Mouse (Mus musculus) cortical plate, adult 2 months (tissue): ENCODE measurements around the gene Gpbp1.

Experiments
- CTCF ChIP-seq: fragments of 200-500 bp; IDR thresholded peaks from 2 replicates; pipeline ENCODE4 v1.5.1; 2011; ENCODE audit warnings: mild to moderate bottlenecking, control low read depth, low read length; ENCODE audit not compliant: insufficient read depth; ENCODE audit errors: extremely low read depth
- POLR2A ChIP-seq: fragments of 200-500 bp; IDR thresholded peaks from 2 replicates; pipeline ENCODE4 v1.6.1; 2011; ENCODE audit warnings: mild to moderate bottlenecking, low read length, control low read depth; ENCODE audit not compliant: insufficient read depth; ENCODE audit errors: extremely low read depth

GRCm38 (mm10) chr13:111488651-111489501 is 1.0 kb downstream of the Gpbp1 start:
- no peak for TF ChIP-seq CTCF
- 0 out of 2 replicates have a peak, but pooled peaks have one; percentile 14 for TF ChIP-seq POLR2A
